Mouse (Mus musculus) c-Kit-positive CD71-positive TER-119-negative erythroid progenitor cells, embryonic 14.5 days (primary cell): ENCODE measurements around the gene Cct7.

ENCODE experiments used
- DNase-seq: peaks from one replicate; pipeline ENCODE4 v3.0.0-alpha.2; 2013; ENCODE audit warnings: low read depth

Cct7 gene

GRCm38 (mm10) chr6:85452411-85452665 lies 1.0 kb downstream of the Cct7 start:
- DNase-seq = no peak

- DNase-seq = peak; percentile 45
Measured at GRCm38 (mm10) chr6:85452816-85453215, 1.5 kb downstream of the Cct7 start.

- no peak for DNase-seq
Measured at GRCm38 (mm10) chr6:85459621-85460020, 8.3 kb downstream of the Cct7 start.

DNA sequence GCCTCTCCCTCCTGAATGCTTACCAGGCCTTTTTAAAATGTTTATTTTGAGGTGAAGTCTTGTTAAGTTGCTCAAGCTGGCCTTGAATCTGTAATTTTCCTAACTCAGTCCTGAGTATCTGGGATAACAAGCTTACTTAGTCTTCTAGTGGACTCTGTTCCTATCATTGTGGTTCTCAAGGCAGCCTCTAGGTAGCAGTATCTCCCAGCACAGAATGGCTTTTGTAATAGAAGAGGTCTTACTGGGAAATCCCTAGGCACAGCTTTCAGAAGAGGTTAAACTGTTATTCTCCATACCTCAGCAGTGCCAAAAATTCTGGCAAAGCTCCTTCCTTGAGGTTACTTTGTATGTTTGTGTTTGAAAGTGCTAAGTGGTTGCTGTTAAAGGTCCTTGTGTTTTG lies 14.1 kb downstream of the Cct7 start:
- DNase-seq = no peak

DNA sequence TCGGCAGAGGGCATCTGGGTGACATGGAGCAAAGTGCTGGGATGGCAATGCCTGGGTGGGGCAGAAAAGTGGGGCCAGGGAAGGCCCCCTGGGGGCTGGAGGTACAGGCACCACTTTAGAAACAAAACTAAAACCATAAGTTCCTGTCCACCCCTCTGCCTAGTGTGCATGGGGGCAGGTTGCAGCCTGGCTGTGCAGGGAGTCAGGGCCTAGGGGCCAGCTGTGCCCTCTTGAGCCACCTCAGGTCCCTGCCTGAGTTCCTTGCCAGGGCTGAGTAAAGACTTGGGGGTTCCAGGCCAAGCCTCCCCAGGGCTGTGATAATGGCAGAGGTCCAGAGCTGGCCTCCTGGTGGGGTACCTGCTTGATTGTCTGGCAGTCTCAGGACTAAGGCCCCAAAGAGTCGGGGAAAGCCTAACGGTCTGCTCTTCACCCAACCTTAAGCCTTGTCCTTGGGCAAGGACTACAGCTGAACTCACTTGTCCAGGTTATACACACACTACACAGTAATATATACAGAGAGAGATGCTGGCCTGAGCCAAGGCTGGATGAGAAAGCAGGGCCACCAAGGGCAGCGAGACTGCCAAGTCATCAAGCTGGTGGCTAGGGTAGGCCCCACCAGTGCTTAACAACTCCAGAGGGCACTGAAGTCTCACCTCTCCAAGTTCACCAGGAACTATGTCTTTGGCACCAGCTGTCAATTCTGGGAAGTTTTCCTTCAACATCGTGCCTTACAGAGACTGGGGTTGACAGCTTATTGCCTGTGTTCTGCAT lies 18.5 kb downstream of the Cct7 start:
- no peak for DNase-seq

DNA sequence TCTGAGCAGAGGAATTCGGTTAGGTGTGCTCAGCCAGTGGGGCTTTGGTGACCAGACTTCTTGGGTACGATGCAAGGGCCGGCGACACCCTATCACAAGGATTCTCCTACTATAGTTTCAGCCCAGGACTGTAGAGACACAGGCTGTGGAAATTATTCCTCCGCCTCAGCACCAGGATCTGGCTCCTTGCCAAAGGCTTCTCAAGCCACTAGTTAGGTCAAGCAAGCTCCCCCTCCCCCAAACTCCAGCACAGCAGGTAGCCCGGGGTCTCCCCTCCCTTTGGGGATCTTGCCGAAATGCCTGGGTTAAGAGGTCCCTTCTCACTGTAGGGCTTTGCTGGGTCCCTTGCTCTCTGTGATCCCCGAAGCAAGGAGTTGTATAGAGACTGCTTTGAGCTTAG lies 20.6 kb downstream of the Cct7 start:
- no peak for DNase-seq

- DNase-seq = no peak
Measured at GRCm38 (mm10) chr6:85472542-85472941, 21.2 kb downstream of the Cct7 start.

DNA sequence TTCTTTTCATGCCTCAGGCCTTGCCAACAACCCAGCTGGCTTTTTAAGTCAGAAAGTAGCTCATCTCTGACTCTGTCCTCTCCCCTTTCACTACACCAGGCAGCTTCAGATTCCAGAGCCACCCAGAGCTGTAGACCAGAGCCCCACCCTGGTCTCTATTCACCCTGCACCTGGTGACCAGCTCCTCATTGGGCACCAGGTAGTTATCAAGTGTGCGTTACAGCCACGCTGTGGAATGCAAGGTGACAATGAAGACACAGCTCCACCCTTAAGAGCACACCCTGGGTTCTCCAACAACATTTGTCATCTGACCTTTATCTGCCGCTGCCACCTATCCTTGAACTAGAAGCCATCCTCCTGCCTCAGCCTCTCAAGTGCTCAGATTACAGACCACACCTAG lies 24.3 kb downstream of the Cct7 start:
- no peak for DNase-seq

- peak; percentile 27 for DNase-seq
Measured at GRCm38 (mm10) chr6:85477366-85477917, 26.1 kb downstream of the Cct7 start.

DNA sequence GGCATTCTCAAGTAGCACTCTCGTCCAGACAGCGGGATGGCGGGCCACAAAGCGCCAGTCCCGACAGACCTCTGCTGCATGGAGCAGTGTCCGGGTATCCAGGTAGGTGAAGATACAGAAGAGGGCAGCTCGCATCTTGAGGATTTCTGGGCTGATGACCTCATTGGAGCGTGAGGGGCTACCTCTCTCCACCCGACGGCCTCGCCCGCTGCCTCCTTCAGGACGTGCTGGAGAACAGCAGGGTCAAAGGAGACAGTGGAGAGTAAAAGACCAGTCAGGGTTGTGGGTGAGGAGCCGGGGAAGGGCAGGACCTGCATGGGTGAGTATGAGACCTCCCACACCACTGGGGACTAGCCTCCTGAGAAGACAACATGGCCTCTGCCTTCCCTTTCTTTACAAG lies 27.1 kb downstream of the Cct7 start:
- DNase-seq = no peak

DNA sequence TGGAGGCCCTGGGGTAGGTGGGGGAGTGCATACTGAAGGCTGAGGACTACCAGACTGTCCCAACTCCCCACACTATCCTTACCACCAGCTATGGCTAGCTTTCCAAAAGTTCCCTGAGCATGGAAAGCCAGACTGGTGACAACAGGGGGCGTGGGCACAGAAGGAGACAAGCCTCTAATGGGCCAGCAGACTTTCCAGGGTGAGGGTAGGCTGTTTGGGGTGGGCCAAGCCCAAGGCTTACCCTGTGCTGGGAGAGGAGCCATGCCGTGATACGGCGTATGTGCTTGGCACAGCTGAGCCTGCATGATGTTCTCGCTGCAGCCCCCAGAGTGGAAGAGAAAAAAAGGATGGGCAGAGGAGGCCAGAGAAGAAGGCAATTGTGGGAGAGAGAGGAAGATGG lies 28.7 kb downstream of the Cct7 start:
- DNase-seq = no peak

DNA sequence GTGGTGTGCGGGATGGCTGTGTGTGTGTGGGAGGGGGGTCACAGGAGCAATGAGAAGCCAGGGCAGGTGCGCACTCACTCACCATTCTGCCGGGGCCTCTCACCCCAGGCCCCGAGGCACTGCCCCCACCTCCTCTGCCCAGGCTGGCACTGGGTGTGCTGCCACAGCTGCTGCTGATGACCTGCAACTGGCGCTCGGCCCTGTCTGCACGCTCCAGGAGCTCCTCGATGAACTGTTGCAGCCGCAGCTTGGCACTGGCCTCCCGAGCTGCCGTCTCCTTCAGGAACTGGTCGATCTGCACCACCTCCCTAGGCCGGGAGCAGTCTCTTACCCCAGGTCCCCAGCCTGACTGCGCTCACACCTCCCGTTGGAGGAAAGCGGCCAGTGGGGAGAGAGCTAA lies 29.4 kb downstream of the Cct7 start:
- DNase-seq = no peak

GRCm38 (mm10) chr6:85483843-85484721 lies 32.8 kb downstream of the Cct7 start:
- DNase-seq = no peak

DNA sequence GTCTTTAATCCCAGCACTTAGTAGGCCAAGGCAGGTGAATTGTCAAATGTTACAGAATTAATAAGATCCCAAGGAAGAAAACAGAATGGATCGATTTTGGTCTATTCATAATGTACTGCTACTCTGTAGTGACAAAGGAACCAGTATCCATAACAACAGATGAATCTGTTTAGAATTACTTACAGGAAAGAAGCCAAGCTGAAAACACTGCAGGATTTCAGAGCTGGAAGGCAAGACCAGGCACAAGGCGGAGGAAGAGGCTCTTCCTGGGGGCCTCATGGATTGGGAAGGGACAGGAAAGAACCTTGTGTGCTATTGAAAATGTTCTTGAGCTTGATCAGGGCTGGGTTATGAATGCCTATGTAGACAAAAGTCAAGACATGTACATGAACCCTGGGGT lies 34.4 kb downstream of the Cct7 start:
- no peak for DNase-seq

DNA sequence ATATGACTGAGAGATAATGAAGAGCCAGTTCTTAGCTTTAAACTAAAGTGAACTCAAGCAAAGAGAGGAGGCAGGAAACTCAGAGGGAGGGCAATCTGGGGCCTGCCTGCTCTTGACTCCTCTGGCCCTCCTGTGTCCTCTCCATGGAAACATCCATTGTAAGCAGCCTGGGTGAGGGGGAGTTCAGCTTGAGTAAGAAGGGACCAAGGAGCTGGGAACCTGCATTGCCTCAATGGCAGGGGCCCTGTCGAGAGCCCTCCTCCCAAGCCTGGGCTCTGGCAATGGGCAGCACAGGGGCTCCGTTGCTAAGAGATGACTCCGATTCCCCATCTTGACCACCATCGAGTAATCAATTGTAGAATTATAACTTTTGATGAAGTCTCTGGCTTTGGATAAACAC lies 37.2 kb downstream of the Cct7 start:
- no peak for DNase-seq

- DNase-seq = no peak
Measured at GRCm38 (mm10) chr6:85489717-85490116, 38.4 kb downstream of the Cct7 start.

- DNase-seq = no peak
Measured at GRCm38 (mm10) chr6:85490252-85490651, 38.9 kb downstream of the Cct7 start.

DNA sequence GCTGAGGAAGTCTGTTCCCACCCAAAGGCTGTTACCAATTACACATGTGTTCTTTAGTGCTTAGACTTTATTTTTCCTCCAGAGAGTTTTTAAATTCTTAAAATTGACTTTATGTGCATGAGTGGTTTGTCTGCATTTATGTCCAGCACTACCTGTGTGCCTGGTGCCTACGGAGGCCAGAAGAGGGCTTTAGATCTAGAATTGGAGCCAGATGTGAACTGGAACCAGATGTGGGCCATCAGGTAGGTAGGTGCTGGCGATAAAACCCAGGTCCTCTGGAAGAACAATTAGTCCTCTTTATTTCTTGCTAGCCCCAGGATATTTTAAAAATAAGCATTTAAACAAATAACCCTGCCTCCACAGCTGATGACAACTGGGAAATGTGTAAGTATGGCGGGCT lies 40.3 kb downstream of the Cct7 start:
- no peak for DNase-seq

GRCm38 (mm10) chr6:85496976-85497375 lies 45.7 kb downstream of the Cct7 start:
- DNase-seq = no peak

DNA sequence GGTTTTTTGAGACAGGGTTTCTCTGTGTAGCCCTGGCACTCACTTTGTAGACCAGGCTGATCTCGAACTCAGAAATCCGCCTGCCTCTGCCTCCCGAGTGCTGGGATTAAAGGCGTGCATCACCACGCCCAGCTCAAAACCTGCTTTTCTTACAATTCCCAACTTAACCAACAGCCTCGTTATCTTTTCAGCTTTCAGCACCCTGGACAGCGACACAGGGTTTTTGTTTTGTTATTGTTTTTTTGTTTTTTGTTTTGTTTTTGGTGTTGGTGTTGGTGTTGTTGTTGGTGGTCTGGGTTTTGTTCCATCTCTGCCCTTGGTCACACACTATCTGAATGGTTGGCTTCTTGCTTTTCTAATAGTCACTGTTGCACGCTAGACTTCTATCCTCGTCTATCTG lies 46.8 kb downstream of the Cct7 start:
- DNase-seq = peak; percentile 40

- DNase-seq = no peak
Measured at GRCm38 (mm10) chr6:85500416-85500815, 49.1 kb downstream of the Cct7 start.

GRCm38 (mm10) chr6:85501571-85502102 lies 50.3 kb downstream of the Cct7 start:
- no peak for DNase-seq
